19 mouse cellular contexts compared by ENCODE assay signal in the genomic region with DNA sequence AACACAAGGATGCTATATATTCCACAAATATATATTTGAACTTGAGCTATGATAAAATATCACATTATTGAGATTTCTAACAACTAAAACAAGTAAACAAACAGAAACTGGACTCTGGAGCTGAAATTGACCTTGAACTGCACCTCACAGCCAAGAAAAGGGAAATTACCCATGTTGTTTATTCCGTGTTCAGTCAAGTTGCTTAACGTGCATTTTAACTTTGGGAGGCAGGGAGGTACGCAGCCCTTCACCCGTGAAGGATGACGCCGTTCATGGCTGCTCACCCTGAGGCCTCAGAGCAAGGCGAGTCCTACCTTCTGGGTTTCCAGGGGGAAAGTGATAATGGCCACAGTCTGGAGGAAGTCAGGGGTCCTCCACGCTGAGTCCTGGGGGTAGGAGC.
DNase-seq lines count a peak whose midpoint lies in the region; ATAC-seq and TF ChIP-seq lines count a peak whose summit lies in the region.
"Had no signal": no experiment of that assay in that cellular context is flagged by ENCODE, and none has a peak within 500 bp of the region (broad histone marks: within the 10 kb centered on the region; RNA-seq: fewer than 3 reads in every experiment).

No protein-coding gene starts in this region.

- peaks cover 10% of the 10 kb centered on the region; the same call in 1 of the 2 replicates for H3K4me1 ChIP-seq in kidney, adult 2 months (ENCODE audit: control insufficient read depth, insufficient read depth, low read length)
- H3K4me1 ChIP-seq in kidney, embryonic 16.5 days (ENCODE audit: insufficient read depth, low read length): no peaks in the 10 kb centered on the region; the same call in 1 of the 2 replicates
- H3K4me1 ChIP-seq in kidney, postnatal 0 days (replicated peaks; ENCODE audit: insufficient read depth, low read length): no peaks in the 10 kb centered on the region
- 0 out of 2 replicates have a peak, but pooled peaks cover 8% of the 10 kb centered on the region for H3K4me1 ChIP-seq in heart, embryonic 10.5 days
- H3K4me1 ChIP-seq: embryonic facial prominence, embryonic 10.5 days; forebrain, embryonic 10.5 days; heart, embryonic 15.5 days had no signal

- no peaks in the 10 kb centered on the region for H3K36me3 ChIP-seq in kidney, adult 2 months (ENCODE audit: control insufficient read depth, insufficient read depth, low read length)
- H3K36me3 ChIP-seq in kidney, embryonic 16.5 days (ENCODE audit: insufficient read depth, low read length): no peaks in the 10 kb centered on the region
- no peaks in the 10 kb centered on the region for H3K36me3 ChIP-seq in kidney, postnatal 0 days (ENCODE audit: insufficient read depth, low read length)
- H3K36me3 ChIP-seq in heart, embryonic 10.5 days: no peaks in the 10 kb centered on the region
- H3K36me3 ChIP-seq: embryonic facial prominence, embryonic 10.5 days; forebrain, embryonic 10.5 days; heart, embryonic 15.5 days; hindbrain, embryonic 15.5 days had no signal

- H3K4me2 ChIP-seq in kidney, embryonic 16.5 days (replicated peaks; ENCODE audit: low read depth, low read length): no peak overlapping the region
- H3K4me2 ChIP-seq in kidney, postnatal 0 days (ENCODE audit: low read length): no peak overlapping the region
- H3K4me2 ChIP-seq: heart, embryonic 15.5 days; hindbrain, embryonic 15.5 days had no signal

- TF ChIP-seq POLR2A in kidney, adult 2 months (IDR thresholded peaks at IDR 0.05; ENCODE audit: low read depth, low read length): no peak

- H3K4me3 ChIP-seq in kidney, adult 2 months (ENCODE audit: insufficient read depth, low read depth, low read length): no peak overlapping the region
- no peak overlapping the region for H3K4me3 ChIP-seq in kidney, embryonic 16.5 days (ENCODE audit: low read length)
- H3K4me3 ChIP-seq in kidney, postnatal 0 days (replicated peaks; ENCODE audit: low read depth, low read length): no peak overlapping the region
- no peak overlapping the region for H3K4me3 ChIP-seq in heart, embryonic 10.5 days
- H3K4me3 ChIP-seq: embryonic facial prominence, embryonic 10.5 days; erythroblast, embryonic 14.5 days; forebrain, embryonic 10.5 days; gastrocnemius, adult 2 months; heart, embryonic 15.5 days; hindbrain, embryonic 15.5 days had no signal

- H3K9me3 ChIP-seq in kidney, embryonic 16.5 days (ENCODE audit: low read length): no peaks in the 10 kb centered on the region
- H3K9me3 ChIP-seq in kidney, postnatal 0 days (replicated peaks; ENCODE audit: low read length): no peaks in the 10 kb centered on the region
- H3K9me3 ChIP-seq in heart, embryonic 10.5 days: no peaks in the 10 kb centered on the region
- H3K9me3 ChIP-seq: embryonic facial prominence, embryonic 10.5 days; forebrain, embryonic 10.5 days; heart, embryonic 15.5 days; hindbrain, embryonic 15.5 days had no signal

- DNase-seq in kidney, adult 2 months: peak; percentile 84
- DNase-seq in kidney, postnatal 0 days (ENCODE audit: low spot score): peak; percentile 8
- peak; percentile 50 to 73 for DNase-seq in kidney, postnatal 25 days
- no peak for DNase-seq in heart, embryonic 10.5 days (ENCODE audit: low spot score)
- DNase-seq in cerebellum, postnatal 10 days: no peak
- DNase-seq: adrenal gland, adult 2 months; adrenal gland, postnatal 25 days; cerebellum, adult 18-20 months; cerebellum, adult 9-11 months; gastrocnemius, adult 2 months; gastrocnemius, postnatal 25 days; heart, postnatal 14 days had no signal

- no peak for ATAC-seq in kidney, embryonic 16.5 days (ENCODE audit: low FRiP score, low TSS enrichment)
- no peak for ATAC-seq in kidney, postnatal 0 days (replicated peaks; ENCODE audit: low FRiP score, low read depth)
- ATAC-seq: forebrain, embryonic 14.5 days had no signal

- H3K9ac ChIP-seq in kidney, embryonic 16.5 days (replicated peaks; ENCODE audit: low read length): no peak overlapping the region
- H3K9ac ChIP-seq in kidney, postnatal 0 days (ENCODE audit: low read depth, low read length): no peak overlapping the region
- H3K9ac ChIP-seq: heart, embryonic 15.5 days; hindbrain, embryonic 15.5 days had no signal

- H3K27me3 ChIP-seq in kidney, adult 2 months (replicated peaks; ENCODE audit: control insufficient read depth, insufficient read depth, low read length): no peaks in the 10 kb centered on the region
- H3K27me3 ChIP-seq in kidney, embryonic 16.5 days (ENCODE audit: insufficient read depth, low read length): no peaks in the 10 kb centered on the region
- H3K27me3 ChIP-seq in kidney, postnatal 0 days (ENCODE audit: insufficient read depth, low read length): no peaks in the 10 kb centered on the region
- no peaks in the 10 kb centered on the region for H3K27me3 ChIP-seq in heart, embryonic 10.5 days (ENCODE audit: insufficient read depth, poor library complexity, severe bottlenecking)
- H3K27me3 ChIP-seq: heart, embryonic 15.5 days; hindbrain, embryonic 15.5 days had no signal

- H3K27ac ChIP-seq in kidney, adult 2 months (ENCODE audit: insufficient read depth, low read depth, low read length): peak overlapping the region; percentile 72
- H3K27ac ChIP-seq in kidney, embryonic 16.5 days (ENCODE audit: low read length): no peak overlapping the region
- no peak overlapping the region for H3K27ac ChIP-seq in kidney, postnatal 0 days
- H3K27ac ChIP-seq in heart, embryonic 10.5 days: no peak overlapping the region
- H3K27ac ChIP-seq: embryonic facial prominence, embryonic 10.5 days; forebrain, embryonic 10.5 days; gastrocnemius, adult 2 months; heart, embryonic 15.5 days; hindbrain, embryonic 15.5 days had no signal

- no peak for TF ChIP-seq CTCF in kidney, adult 2 months (conservative IDR thresholded peaks at IDR 0.05; ENCODE audit: insufficient read depth, insufficient read length, low read depth, low read length)
- no peak for TF ChIP-seq CTCF in kidney, postnatal 0 days (IDR thresholded peaks at IDR 0.05; ENCODE audit: low read depth)

- 40% methylated on average over 8 of the region's 8 CpGs for WGBS in kidney, adult 2 months
- 58% methylated on average over 8 of the region's 8 CpGs for WGBS in kidney, embryonic 16.5 days
- WGBS in kidney, postnatal 0 days: 50% methylated on average over 8 of the region's 8 CpGs
- WGBS in heart, embryonic 10.5 days: 77% methylated on average over 8 of the region's 8 CpGs

Comparison
In these comparisons a context has a peak if more than half of its experiments do, and no peak if none do; other contexts are left out.
1. DNase-seq: peak in kidney, adult 2 months (single experiment), kidney, postnatal 0 days (single experiment) and kidney, postnatal 25 days (2 of 2); none in heart, embryonic 10.5 days (single experiment) and cerebellum, postnatal 10 days (0 of 2).